Mouse (Mus musculus): ENCODE data around the gene Ctsc. TPM values are rescaled to one million over a fixed set of nuclear protein-coding genes. Genes with fewer than 3 reads are reported as not detected.
"Not testable (repeated sequence)": the region's sequence is repeated elsewhere in the genome, so short reads cannot be mapped to it uniquely, and the experiment has no call there.

Ctsc gene
- 77.2 and 81.8 TPM in 2 replicates for polyA plus RNA-seq (2015; fragmentation: Nextera tagmentation; extraction: Ambion mirVana)

- DNase-seq (ENCODE audit: low spot score): peak; percentile 94
These were observed at the start of gene Ctsc for GRCm38 (mm10) chr7:88277858-88278627. Ctsc (plus strand) TSS chr7:88278085.

GRCm38 (mm10) chr7:88229051-88229450, 48.8 kb upstream of the Ctsc start:
- no peak for DNase-seq (ENCODE audit: low spot score)

GRCm38 (mm10) chr7:88230121-88230520, 47.8 kb upstream of the Ctsc start:
- no peak for DNase-seq (ENCODE audit: low spot score)

- DNase-seq (ENCODE audit: low spot score): no peak
These were observed 46.9 kb upstream of the Ctsc start for GRCm38 (mm10) chr7:88230756-88231522.

- no peak for DNase-seq (ENCODE audit: low spot score)
These were observed 34.8 kb upstream of the Ctsc start for GRCm38 (mm10) chr7:88243059-88243458.

- no peak for DNase-seq (ENCODE audit: low spot score)
These were observed 33.4 kb upstream of the Ctsc start for GRCm38 (mm10) chr7:88244462-88244861.

- not testable (repeated sequence) for DNase-seq (ENCODE audit: low spot score)
These were observed 27.5 kb upstream of the Ctsc start for GRCm38 (mm10) chr7:88250380-88250779.

GRCm38 (mm10) chr7:88251535-88251934, 26.4 kb upstream of the Ctsc start:
- no peak for DNase-seq (ENCODE audit: low spot score)

GRCm38 (mm10) chr7:88252129-88252528, 25.8 kb upstream of the Ctsc start:
- no peak for DNase-seq (ENCODE audit: low spot score)

GRCm38 (mm10) chr7:88254884-88255283, 23.0 kb upstream of the Ctsc start:
- DNase-seq (ENCODE audit: low spot score): no peak

GRCm38 (mm10) chr7:88259155-88259925, 18.5 kb upstream of the Ctsc start:
- no peak for DNase-seq (ENCODE audit: low spot score)

- no peak for DNase-seq (ENCODE audit: low spot score)
These were observed 16.1 kb upstream of the Ctsc start for GRCm38 (mm10) chr7:88261799-88262198.

- no peak for DNase-seq (ENCODE audit: low spot score)
These were observed 13.0 kb upstream of the Ctsc start for GRCm38 (mm10) chr7:88264861-88265260.

GRCm38 (mm10) chr7:88269913-88270312, 8.0 kb upstream of the Ctsc start:
- no peak for DNase-seq (ENCODE audit: low spot score)

- no peak for DNase-seq (ENCODE audit: low spot score)
These were observed 6.4 kb upstream of the Ctsc start for GRCm38 (mm10) chr7:88271531-88271930.

GRCm38 (mm10) chr7:88276914-88277765, 745 bp upstream of the Ctsc start:
- peak; percentile 35 for DNase-seq (ENCODE audit: low spot score)

- peak; percentile 2 for DNase-seq (ENCODE audit: low spot score)
These were observed 827 bp downstream of the Ctsc start for GRCm38 (mm10) chr7:88278628-88279196.

- no peak for DNase-seq (ENCODE audit: low spot score)
These were observed 7.4 kb downstream of the Ctsc start for GRCm38 (mm10) chr7:88285276-88285675.

- DNase-seq (ENCODE audit: low spot score): no peak
These were observed 13.2 kb downstream of the Ctsc start for GRCm38 (mm10) chr7:88291036-88291435.

- DNase-seq (ENCODE audit: low spot score): no peak
These were observed 14.2 kb downstream of the Ctsc start for GRCm38 (mm10) chr7:88292044-88292443.
